Mouse (Mus musculus) cerebral cortex, adult 2 months (tissue): ENCODE measurements around the gene Bfsp2.

Experiments
- WGBS: fragments of 180-500 bp; shearing (Covaris S2); methylation state at CpG from one replicate; pipeline ENCODE4 v1.1.7; 2018; 5-methylcytosine and 5-hydroxymethylcytosine counted together

Bfsp2 gene

GRCm38 (mm10) chr9:103485606-103486005, 5.4 kb upstream of the Bfsp2 start:
- WGBS = 52% methylated on average over 8 of the region's 8 CpGs

GRCm38 (mm10) chr9:103480603-103481220, 492 bp upstream of the Bfsp2 start:
- WGBS = 62% methylated on average over 8 of the region's 8 CpGs

- WGBS = 86% methylated on average over 6 of the region's 6 CpGs
These were observed 4.8 kb downstream of the Bfsp2 start for GRCm38 (mm10) chr9:103475414-103475813.

- WGBS = 19% methylated on average over 13 of the region's 13 CpGs
These were observed 6.1 kb downstream of the Bfsp2 start for GRCm38 (mm10) chr9:103473915-103474688.

GRCm38 (mm10) chr9:103471784-103472183, 8.4 kb downstream of the Bfsp2 start:
- 52% methylated on average over 11 of the region's 11 CpGs for WGBS

GRCm38 (mm10) chr9:103469516-103469915, 10.7 kb downstream of the Bfsp2 start:
- 70% methylated on average over 5 of the region's 5 CpGs for WGBS

- 76% methylated on average over 7 of the region's 7 CpGs for WGBS
These were observed 11.3 kb downstream of the Bfsp2 start for GRCm38 (mm10) chr9:103468911-103469310.

GRCm38 (mm10) chr9:103465711-103466220, 14.5 kb downstream of the Bfsp2 start:
- 50% methylated on average over 13 of the region's 13 CpGs for WGBS

- 44% methylated on average over 1 of the region's 1 CpGs for WGBS
These were observed 14.9 kb downstream of the Bfsp2 start for GRCm38 (mm10) chr9:103465293-103465692.

- WGBS = 57% methylated on average over 6 of the region's 6 CpGs
These were observed 16.4 kb downstream of the Bfsp2 start for GRCm38 (mm10) chr9:103463833-103464232.

GRCm38 (mm10) chr9:103459839-103460238, 20.4 kb downstream of the Bfsp2 start:
- WGBS = 76% methylated on average over 2 of the region's 2 CpGs

GRCm38 (mm10) chr9:103459307-103459706, 20.9 kb downstream of the Bfsp2 start:
- 90% methylated on average over 1 of the region's 1 CpGs for WGBS

- 79% methylated on average over 6 of the region's 6 CpGs for WGBS
These were observed 30.6 kb downstream of the Bfsp2 start for GRCm38 (mm10) chr9:103449651-103450050.

GRCm38 (mm10) chr9:103449092-103449491, 31.1 kb downstream of the Bfsp2 start:
- WGBS = 75% methylated on average over 7 of the region's 7 CpGs

GRCm38 (mm10) chr9:103444656-103445055, 35.6 kb downstream of the Bfsp2 start:
- WGBS = 93% methylated on average over 5 of the region's 5 CpGs

GRCm38 (mm10) chr9:103443824-103444185, 36.4 kb downstream of the Bfsp2 start:
- WGBS = 72% methylated on average over 7 of the region's 7 CpGs

GRCm38 (mm10) chr9:103443121-103443823, 36.9 kb downstream of the Bfsp2 start:
- 52% methylated on average over 13 of the region's 13 CpGs for whole genome bisulfite sequencing

GRCm38 (mm10) chr9:103440597-103440996, 39.6 kb downstream of the Bfsp2 start:
- 81% methylated on average over 3 of the region's 3 CpGs for whole genome bisulfite sequencing

- WGBS = 65% methylated on average over 5 of the region's 5 CpGs
These were observed 43.1 kb downstream of the Bfsp2 start for GRCm38 (mm10) chr9:103437104-103437503.

GRCm38 (mm10) chr9:103434116-103434515, 46.1 kb downstream of the Bfsp2 start:
- WGBS = 57% methylated on average over 4 of the region's 4 CpGs

GRCm38 (mm10) chr9:103432122-103432778, 48.0 kb downstream of the Bfsp2 start:
- WGBS = 51% methylated on average over 13 of the region's 13 CpGs

GRCm38 (mm10) chr9:103431718-103432117, 48.5 kb downstream of the Bfsp2 start:
- WGBS = 82% methylated on average over 1 of the region's 1 CpGs
